Mouse (Mus musculus) lung, embryonic 14.5 days (tissue): ENCODE results near the gene Oxa1l. TPM values are rescaled to one million over a fixed set of nuclear protein-coding genes. Genes with fewer than 3 reads are reported as not detected.
"Not testable (repeated sequence)": the region's sequence is repeated elsewhere in the genome, so short reads cannot be mapped to it uniquely, and the experiment has no call there.

Experiments used
- ATAC-seq: fragments of 200-750 bp; cut with Nextera tagmentation; 2 replicates; pipeline ENCODE4 v1.8.0; 2017; ENCODE audit warnings: mild to moderate bottlenecking, moderate TSS enrichment, moderate library complexity; ENCODE audit not compliant: insufficient read depth
- DNase-seq: peaks from one replicate; pipeline ENCODE4 v3.0.0-alpha.2; 2015
- H3K27ac ChIP-seq: fragments of 300-500 bp; sonication (generic); 2 replicates; pipeline ENCODE4 v1.5.1; 2014; ENCODE audit warnings: low read depth, mild to moderate bottlenecking, moderate library complexity
- H3K27me3 ChIP-seq: fragments of 300-500 bp; sonication (generic); 2 replicates; pipeline ENCODE4 v1.6.1; 2014; ENCODE audit warnings: low read length, control low read depth; ENCODE audit not compliant: insufficient read depth
- H3K36me3 ChIP-seq: fragments of 300-500 bp; sonication (generic); 2 replicates; pipeline ENCODE4 v1.6.1; 2014; ENCODE audit warnings: control low read depth; ENCODE audit not compliant: insufficient read depth
- H3K4me1 ChIP-seq: fragments of 300-500 bp; sonication (generic); 2 replicates; pipeline ENCODE4 v1.6.1; 2014; ENCODE audit warnings: antibody characterized with exemption, control low read depth; ENCODE audit not compliant: insufficient read depth
- H3K4me2 ChIP-seq: fragments of 300-500 bp; sonication (generic); 2 replicates; pipeline ENCODE4 v1.6.1; 2014; ENCODE audit warnings: mild to moderate bottlenecking
- H3K4me3 ChIP-seq: fragments of 300-500 bp; sonication (generic); 2 replicates; pipeline ENCODE4 v1.5.1; 2014; ENCODE audit warnings: low read depth, low read length
- H3K9ac ChIP-seq: fragments of 300-500 bp; sonication (generic); 2 replicates; pipeline ENCODE4 v1.6.1; 2014
- H3K9me3 ChIP-seq: fragments of 300-500 bp; sonication (generic); 2 replicates; pipeline ENCODE4 v1.6.1; 2016; ENCODE audit warnings: low read depth, low read length, control low read depth
- CTCF ChIP-seq: IDR thresholded peaks from 2 replicates; pipeline ENCODE4 v1.5.1; 2016; ENCODE audit warnings: antibody characterized with exemption, low read depth
- WGBS: fragments of 180-500 bp; shearing (Covaris S2); extraction: QIAGEN DNeasy Blood & Tissue Kit; methylation state at CpG from one replicate; pipeline ENCODE4 v1.1.7; 2014; 5-methylcytosine and 5-hydroxymethylcytosine counted together
- polyA plus RNA-seq: library from polyadenylated mRNA; unstranded; fragments of >200 nt; fragmentation: Nextera tagmentation; extraction: Ambion mirVana; gene quantifications from 2 replicates; pipeline ENCODE4 v1.2.1, GENCODE M21; 2014

The Oxa1l gene
- polyA plus RNA-seq, 1 experiment from 2014 or later, result 53.5 TPM

DNA sequence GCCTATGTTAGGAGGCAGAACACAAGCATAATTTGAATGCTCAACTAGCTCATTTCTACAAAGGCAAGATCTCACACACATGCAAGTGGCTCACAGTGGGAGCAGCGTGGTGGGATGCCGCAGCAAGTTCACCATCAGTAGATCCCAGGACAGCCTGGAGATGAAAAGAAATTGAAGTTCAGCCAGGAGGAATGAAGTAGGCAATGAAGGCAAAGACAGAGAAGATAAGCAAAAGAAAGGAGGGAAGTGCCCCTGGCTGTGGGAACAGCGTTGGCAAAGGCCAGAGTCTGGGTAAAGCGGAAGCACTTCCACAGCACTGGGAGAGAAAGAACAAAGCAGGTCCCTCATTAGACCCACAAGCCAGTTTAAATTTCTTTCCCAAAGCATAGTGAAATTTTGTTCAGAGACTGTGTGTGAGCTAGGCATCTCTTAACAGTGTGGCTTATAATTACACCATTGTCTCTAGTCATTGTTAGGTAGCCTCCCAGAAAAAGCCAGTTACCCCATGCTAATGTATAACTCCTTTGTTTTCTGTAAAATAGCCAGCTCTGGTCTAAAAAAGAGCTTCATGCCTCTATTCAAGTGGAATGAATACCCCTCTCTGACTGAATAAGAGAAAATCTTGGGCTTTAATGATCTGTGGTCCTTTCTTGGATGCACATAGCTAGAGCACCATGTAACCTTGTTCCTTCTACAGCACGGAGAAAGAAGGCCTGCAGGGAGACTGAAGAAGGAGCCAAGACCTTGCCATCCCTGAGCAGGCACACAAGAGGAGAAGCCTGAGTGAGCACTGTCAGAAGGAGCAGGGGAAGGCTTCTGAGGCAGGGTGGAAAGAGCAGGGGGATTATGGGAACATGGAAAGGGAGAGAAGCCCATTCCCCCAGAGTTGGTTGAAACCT is 28.2 kb upstream of the Oxa1l start:
- Histone ChIP-seq H3K27me3 (no peaks in the 10 kb centered on the region), H3K9me3 (no peaks in the 10 kb centered on the region), H3K9ac (no peak overlapping the region), H3K4me3 (no peak overlapping the region), H3K27ac (no peak overlapping the region), H3K4me2 (no peak overlapping the region), H3K36me3 (no peaks in the 10 kb centered on the region), H3K4me1 (no peaks in the 10 kb centered on the region)
- WGBS, result 79% methylated on average over 5 of the region's 5 CpGs
- ATAC-seq (no peak), DNase-seq (no peak)
- no peak for TF ChIP-seq CTCF

DNA sequence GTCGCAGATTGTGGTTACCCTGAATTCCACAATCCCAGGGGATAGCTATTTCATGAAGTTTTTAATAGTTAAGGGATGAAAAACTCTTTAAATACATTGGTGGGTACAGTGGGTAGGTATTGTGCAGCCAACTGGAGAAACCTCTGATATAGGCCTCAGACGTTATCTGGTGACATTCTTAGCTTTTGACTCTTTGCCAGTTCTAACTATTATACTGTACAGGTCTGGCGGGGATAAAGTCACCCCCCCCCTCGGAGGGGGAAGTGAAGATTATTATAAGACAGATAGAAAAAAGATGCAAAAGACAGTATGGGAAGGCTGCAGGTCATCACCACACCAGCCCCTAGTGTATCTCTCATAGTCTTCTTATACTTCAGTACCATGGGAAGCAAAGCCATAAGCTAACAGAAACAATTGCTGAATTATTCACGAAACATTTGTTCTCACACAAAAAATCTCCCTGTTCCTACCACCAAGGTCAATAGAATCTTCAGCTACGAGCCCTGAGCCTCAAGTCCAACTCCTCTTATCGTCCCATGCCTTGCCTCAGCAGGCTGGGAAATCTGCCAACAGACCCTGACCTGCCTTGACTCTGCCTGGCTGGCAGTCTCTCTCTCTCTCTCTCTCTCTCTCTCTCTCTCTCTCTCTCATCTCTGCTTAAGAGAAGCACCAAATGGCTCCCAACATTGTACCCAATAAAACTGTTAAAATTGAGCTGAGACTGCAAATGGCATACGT is 27.0 kb upstream of the Oxa1l start:
- Histone ChIP-seq H3K9me3 (no peaks in the 10 kb centered on the region), H3K36me3 (no peaks in the 10 kb centered on the region), H3K4me2 (no peak overlapping the region), H3K9ac (no peak overlapping the region), H3K27me3 (no peaks in the 10 kb centered on the region), H3K4me1 (no peaks in the 10 kb centered on the region), H3K27ac (no peak overlapping the region), H3K4me3 (no peak overlapping the region)
- DNase-seq, result peak; percentile 55
- 47% methylated on average over 8 of the region's 8 CpGs for WGBS
- ATAC-seq, result no peak
- no peak for TF ChIP-seq CTCF

DNA sequence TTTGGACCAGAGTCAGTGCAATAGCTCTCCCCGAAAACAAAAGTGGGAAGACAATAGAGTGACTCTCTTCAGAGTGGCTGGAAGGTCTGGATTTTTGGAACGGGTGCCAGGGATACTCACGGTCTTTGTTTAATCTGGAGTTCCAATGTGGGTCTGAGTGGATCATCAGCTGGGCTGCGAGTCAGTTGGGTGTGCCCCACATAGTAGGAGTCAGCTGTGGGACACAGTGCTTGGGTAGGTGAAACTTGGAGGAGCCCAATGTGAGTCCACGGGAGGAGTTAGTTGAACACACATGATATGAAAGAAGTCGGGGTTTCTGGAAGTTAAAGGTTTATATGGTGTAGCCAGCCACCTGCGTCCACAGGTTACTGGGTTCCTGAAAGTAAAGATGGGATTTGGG is 19.8 kb upstream of the Oxa1l start:
- Histone ChIP-seq H3K4me3 (no peak overlapping the region), H3K27ac (no peak overlapping the region), H3K4me1 (no peaks in the 10 kb centered on the region), H3K9me3 (no peaks in the 10 kb centered on the region), H3K36me3 (no peaks in the 10 kb centered on the region), H3K4me2 (no peak overlapping the region), H3K27me3 (no peaks in the 10 kb centered on the region), H3K9ac (no peak overlapping the region)
- WGBS, result 56% methylated on average over 7 of the region's 7 CpGs
- no peak for ATAC-seq
- no peak for DNase-seq
- no peak for TF ChIP-seq CTCF

DNA sequence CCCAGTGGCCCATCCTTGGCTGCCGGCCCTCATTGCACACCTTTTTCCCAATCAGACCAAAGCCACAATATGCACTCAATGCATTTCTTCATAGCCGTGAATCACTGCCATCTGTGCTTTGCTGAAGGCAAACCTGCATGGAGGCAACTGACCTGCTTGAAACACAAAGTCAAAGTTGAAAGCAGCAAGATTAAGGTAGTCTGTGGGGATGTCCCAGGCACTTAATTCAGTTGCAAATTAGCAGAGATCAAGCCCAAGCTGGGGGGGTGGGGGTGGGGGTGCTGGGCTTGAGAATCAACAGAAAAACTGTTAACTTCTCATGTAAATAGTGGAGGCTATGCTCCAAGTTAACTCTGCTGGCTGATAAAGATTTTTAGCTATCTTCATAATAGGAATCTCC is 18.8 kb upstream of the Oxa1l start:
- 42% methylated on average over 2 of the region's 2 CpGs for WGBS
- H3K36me3 ChIP-seq, H3K27me3 ChIP-seq, H3K9ac ChIP-seq, H3K4me3 ChIP-seq, H3K9me3 ChIP-seq, ATAC-seq, H3K4me1 ChIP-seq, DNase-seq, H3K27ac ChIP-seq, H3K4me2 ChIP-seq: not testable (repeated sequence)

DNA sequence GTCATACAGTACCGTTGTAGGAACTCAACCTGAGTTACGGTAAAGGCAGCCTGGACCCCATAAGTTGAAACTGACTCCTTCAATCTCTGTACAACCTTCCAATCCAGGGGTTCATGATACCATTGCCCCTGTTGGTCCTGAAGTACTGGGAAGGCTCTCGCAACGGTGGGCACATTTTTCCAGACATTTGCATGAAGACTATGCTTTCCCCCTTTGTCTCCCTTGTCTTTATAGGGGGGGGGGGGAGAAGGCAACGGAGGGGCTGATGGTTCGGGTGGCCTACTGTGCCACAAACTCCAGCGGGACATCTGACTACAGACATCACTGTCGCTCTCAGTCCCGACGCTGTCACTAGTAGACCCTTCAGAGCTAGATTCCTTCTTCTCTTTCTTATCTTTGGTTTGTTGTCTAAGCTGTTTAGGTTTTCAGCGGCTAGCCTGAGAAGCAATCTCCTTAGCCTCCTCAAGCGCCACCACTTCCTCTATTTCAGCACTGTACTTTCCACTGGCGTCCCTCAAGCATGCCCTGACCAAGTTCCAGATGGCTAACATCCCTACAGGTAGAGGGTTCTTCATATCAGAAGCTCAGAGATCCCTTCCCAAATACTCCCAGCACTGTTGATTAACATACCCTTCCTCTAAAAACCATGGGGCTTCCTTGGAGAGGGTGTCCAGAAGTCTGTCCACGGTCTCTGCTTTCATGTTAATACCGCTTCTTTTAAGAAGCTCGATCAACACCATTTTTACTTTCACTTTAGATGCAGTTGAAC is 9.7 kb upstream of the Oxa1l start:
- not testable (repeated sequence) for H3K4me1 ChIP-seq, H3K27ac ChIP-seq, H3K9ac ChIP-seq, H3K4me3 ChIP-seq, ATAC-seq, DNase-seq, H3K36me3 ChIP-seq, H3K4me2 ChIP-seq, H3K9me3 ChIP-seq, H3K27me3 ChIP-seq
- 84% methylated on average over 16 of the region's 16 CpGs for WGBS

DNA sequence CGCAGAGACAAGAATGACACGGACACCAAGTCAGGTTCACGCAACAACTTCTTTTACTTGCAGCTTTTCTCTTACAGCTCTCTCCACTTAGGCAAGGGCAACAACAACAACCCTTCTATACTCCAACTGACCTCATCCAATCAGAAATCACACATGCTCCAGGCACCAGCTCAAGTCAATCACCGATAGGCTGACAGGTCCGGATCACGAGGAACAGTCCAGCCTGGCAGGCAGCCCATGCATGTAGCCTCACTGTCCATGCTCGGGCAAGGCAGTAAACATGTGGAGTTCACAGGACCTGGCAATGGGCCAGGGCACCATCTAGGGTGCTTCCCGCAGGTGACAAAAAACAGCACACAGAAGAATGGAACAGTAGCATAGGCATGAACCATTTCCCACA is 8.3 kb upstream of the Oxa1l start:
- Histone ChIP-seq H3K4me3 (no peak overlapping the region), H3K4me1 (no peaks in the 10 kb centered on the region), H3K27me3 (no peaks in the 10 kb centered on the region), H3K27ac (no peak overlapping the region), H3K9ac (no peak overlapping the region), H3K9me3 (no peaks in the 10 kb centered on the region), H3K36me3 (no peaks in the 10 kb centered on the region), H3K4me2 (no peak overlapping the region)
- 79% methylated on average over 8 of the region's 8 CpGs for WGBS
- ATAC-seq, result no peak
- no peak for DNase-seq
- TF ChIP-seq CTCF, result no peak

DNA sequence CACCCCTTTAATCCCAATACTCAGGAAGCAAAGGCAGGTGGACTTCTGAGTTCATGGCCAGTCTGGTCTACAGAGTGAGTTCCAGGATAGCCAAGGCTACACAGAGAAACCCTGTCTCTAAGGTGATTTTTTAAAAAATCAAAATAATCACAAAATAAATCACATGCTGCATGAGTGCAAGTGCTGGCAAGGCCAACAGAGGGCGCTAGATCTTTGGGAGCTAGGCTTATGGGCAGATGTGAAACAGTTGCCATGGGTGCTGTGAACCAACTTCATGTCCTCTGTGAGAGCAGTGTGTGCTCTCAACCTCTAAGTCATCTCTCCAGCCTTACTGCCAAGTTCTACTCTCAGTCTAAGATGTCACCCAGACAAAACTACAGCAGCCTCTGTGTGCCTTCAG is 6.2 kb upstream of the Oxa1l start:
- Histone ChIP-seq H3K4me3 (no peak overlapping the region), H3K4me2 (no peak overlapping the region), H3K27ac (no peak overlapping the region), H3K27me3 (no peaks in the 10 kb centered on the region), H3K4me1 (no peaks in the 10 kb centered on the region), H3K9ac (no peak overlapping the region), H3K36me3 (no peaks in the 10 kb centered on the region), H3K9me3 (no peaks in the 10 kb centered on the region)
- WGBS, result 43% methylated on average over 1 of the region's 1 CpGs
- peak; percentile 41 for TF ChIP-seq CTCF
- no peak for DNase-seq
- ATAC-seq, result no peak
